Mouse (Mus musculus): Measurements from ENCODE around the gene Cfi.

Cfi gene

GRCm38 (mm10) chr3:129877327-129877726, 41.6 kb downstream of the Cfi start:
- no peak for DNase-seq (ENCODE audit: low spot score in 2 of 2)

GRCm38 (mm10) chr3:129878405-129879021, 42.8 kb downstream of the Cfi start, which contains the start of gene Pla2g12a:
Gene Pla2g12a, plus strand, starts transcription at chr3:129878606.
- DNase-seq (ENCODE audit: low spot score in 2 of 2) = peak; percentile 71 to 83

- no peak for DNase-seq (ENCODE audit: low spot score in 2 of 2)
Observed at GRCm38 (mm10) chr3:129879131-129879757, 43.6 kb downstream of the Cfi start.

DNA sequence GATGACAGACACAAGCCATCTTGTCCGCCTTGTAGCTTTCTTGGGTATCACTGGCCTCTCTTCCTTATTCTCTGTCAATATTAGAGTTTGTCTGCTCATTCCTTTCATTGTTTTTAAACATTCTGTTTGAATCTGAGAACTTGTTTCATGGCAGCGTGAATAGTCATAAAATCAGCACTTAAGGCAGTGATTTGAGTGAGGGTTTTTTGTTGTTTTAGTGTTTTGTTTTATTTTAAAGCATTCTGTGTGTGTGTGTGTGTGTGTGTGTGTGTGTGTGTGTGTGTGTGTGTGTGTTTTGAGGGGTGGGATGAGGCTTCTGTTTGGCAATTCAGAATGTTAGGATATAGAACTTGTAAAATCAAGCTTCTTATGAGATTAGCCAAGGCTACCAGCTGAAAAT, 44.2 kb downstream of the Cfi start:
- no peak for DNase-seq (ENCODE audit: low spot score in 2 of 2)

GRCm38 (mm10) chr3:129880925-129881593, 45.4 kb downstream of the Cfi start:
- no peak for DNase-seq (ENCODE audit: low spot score in 2 of 2)

DNA sequence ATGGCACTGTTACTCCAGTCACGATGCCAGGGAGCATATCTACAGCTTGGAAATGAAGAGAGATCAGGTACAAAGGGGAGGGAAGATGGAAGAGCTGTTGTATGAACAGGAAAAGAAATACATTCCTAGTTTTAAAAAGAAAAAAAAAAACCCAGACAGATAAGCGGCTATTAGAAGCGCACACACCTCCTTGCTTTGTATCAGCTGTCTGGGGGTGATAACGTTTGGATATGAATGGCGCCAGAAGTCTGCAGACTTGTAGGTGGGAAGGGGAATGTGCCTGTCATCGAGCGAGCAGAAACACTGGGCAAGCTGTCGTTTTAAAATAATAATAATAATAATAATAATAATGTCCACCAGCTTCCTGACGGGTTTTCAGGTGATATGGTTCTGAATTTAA, 49.9 kb downstream of the Cfi start:
- DNase-seq (ENCODE audit: low spot score in 2 of 2) = no peak

DNA sequence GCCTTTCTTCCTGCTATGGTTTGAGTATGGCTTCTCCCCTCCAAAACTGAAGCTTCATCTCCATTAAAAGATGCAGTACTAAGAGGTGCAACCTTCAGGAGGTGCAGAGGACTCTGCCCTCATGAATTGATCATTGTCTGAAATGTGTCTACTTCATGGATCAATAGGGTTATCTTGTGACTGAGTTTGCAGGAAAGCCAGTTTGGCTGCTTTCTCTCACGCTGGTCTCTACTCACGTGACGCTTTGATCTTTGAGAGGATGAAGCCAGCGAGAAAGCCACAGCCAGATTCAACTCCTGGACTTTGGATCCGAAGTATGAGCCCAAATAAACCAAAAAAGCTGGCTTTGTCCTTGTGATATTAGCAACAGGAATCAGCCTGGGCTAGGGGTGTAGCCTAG, 50.7 kb downstream of the Cfi start:
- no peak for DNase-seq (ENCODE audit: low spot score in 2 of 2)

- no peak for DNase-seq (ENCODE audit: low spot score in 2 of 2)
Observed at GRCm38 (mm10) chr3:129887779-129888517, 52.3 kb downstream of the Cfi start.

DNA sequence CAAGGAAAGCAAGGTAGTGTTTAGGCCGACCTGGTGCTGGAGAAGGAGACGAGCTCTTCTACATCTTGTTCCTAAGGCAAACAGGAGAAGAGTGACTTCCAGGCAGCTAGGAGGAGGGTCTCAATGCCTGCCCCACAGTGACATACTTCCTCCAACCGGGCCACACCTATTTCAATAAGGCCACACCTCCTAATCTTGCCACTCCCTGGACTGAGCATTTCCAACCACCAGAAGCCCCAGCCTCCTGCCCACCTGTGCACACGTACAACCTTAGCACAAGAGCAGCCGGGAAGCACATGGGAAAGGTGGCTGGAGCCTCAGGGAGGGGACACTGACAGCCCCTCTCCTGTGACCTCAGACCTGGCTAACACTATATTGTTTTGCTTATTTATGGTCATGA, 56.3 kb downstream of the Cfi start:
- DNase-seq (ENCODE audit: low spot score in 2 of 2) = no peak

DNA sequence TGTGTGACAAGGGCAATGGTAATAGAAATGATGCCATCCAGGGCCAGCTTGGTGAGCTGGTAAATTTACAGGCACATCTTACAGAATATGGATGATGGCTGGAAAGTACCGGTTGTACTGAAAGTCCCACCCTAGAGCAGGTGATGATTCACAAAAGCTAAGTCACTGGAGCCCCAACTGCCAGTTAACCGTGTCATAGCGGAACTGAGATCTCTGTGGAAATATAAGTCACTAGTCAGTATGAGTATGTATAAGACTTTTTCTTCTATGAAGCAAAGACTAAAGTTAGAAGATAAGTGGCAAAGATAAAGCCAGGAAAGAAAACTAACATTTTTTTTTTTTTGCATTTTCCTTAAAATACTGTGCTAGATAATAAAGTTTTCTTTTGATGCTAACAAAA, 57.5 kb downstream of the Cfi start:
- no peak for DNase-seq (ENCODE audit: low spot score in 2 of 2)

- DNase-seq (ENCODE audit: low spot score in 2 of 2) = no peak
Observed at GRCm38 (mm10) chr3:129896591-129896990, 60.9 kb downstream of the Cfi start.

- no peak for DNase-seq (ENCODE audit: low spot score in 2 of 2)
Observed at GRCm38 (mm10) chr3:129898886-129899285, 63.2 kb downstream of the Cfi start.

DNA sequence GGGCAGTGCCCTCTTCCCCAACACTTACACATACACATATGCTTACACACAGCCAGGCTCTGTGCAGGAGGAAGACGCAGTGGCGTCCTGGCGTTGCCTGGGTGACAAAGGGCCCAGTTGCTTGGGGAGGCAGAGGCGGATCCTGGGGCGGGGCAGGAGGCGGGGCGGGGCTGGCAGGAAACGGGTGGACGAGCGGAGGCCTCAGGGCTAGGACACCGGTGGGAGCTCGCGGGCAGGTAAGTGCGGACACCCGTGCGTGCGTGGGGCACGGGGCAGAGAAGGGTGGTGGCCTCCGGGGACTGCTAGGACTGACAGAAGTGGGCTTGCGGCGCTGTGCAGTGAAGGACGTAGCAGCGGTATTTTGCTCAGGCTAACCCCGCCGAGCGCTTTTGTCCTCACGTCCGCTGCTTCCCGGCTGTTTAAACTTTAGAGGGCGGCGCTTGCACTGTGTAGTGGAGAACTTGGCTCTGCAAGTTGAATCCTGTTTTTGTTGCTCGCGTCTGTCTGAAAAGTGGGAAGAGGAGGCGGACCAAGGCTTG, 65.7 kb downstream of the Cfi start, which contains the start of gene Casp6:
TSS of gene Casp6 (plus strand) at position 155 of the 539 bp plus-strand sequence.
- peak; percentile 69 to 70 for DNase-seq (ENCODE audit: low spot score in 2 of 2)

GRCm38 (mm10) chr3:129903369-129903768, 67.7 kb downstream of the Cfi start:
- no peak for DNase-seq (ENCODE audit: low spot score in 2 of 2)

- no peak for DNase-seq (ENCODE audit: low spot score in 2 of 2)
Observed at GRCm38 (mm10) chr3:129903866-129904265, 68.2 kb downstream of the Cfi start.

GRCm38 (mm10) chr3:129904381-129905132, 68.9 kb downstream of the Cfi start:
- no peak for DNase-seq (ENCODE audit: low spot score in 2 of 2)

- DNase-seq (ENCODE audit: low spot score in 2 of 2) = no peak
Observed at GRCm38 (mm10) chr3:129912025-129912424, 76.3 kb downstream of the Cfi start.

DNA sequence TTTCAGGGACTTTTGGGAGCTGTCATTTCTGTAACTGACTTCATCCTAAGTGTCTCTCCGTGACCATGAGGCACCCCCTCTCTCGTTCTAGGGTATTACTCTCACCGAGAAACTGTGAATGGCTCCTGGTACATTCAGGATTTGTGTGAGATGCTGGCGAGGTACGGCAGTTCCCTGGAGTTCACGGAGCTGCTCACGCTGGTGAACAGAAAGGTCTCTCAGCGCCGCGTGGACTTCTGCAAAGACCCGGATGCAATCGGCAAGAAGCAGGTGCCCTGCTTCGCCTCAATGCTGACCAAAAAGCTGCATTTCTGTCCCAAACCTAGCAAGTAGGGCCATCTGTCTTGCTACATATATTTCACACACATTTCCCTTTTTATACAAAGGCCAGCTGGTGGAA, 77.6 kb downstream of the Cfi start:
- no peak for DNase-seq (ENCODE audit: low spot score in 2 of 2)

GRCm38 (mm10) chr3:129917424-129917823, 81.7 kb downstream of the Cfi start:
- no peak for DNase-seq (ENCODE audit: low spot score in 2 of 2)

DNA sequence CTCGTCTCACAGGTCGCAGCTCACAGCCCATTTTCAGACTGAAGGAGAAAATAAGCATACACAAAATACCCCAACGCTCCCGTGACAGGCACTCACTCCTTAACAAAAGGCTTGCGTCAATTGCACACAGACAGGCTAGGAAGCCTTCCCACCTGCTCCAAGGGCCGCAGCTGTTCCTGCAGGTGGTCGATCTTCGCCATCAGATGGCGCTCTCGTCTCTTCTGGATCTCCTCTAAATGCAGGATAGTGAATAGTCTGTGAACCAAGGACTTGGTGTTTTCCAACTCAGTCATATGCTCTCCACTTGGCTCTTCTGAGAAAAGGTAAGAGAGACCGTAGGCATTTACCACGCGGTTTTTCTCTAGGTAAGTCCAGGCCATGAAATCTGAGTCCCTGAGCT, 82.8 kb downstream of the Cfi start:
- peak in 1 of 2 experiments; percentile 17 for DNase-seq (ENCODE audit: low spot score in 2 of 2)

DNA sequence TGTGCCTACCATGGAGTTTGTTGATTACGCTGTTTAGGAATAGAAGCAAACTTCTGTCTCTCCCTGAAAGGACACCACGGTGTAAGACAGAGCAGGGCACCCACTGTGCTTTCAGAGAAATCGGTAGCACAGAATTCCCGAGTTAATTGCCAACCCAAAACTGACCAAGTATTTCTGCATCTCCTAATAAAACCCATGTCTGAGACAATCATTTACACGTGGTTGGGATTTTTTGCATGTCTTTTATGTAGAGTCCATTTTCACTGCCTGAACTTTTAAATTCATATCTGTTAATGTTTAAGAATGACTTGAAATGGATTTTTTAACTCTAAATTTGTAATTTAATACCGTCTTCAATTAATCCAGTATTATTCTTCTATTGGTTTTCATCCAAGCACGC, 87.9 kb downstream of the Cfi start:
- no peak for DNase-seq (ENCODE audit: low spot score in 2 of 2)
